Mouse (Mus musculus): Measurements from ENCODE around the gene Fgfr4. TPM values are rescaled to one million over a fixed set of nuclear protein-coding genes. Genes with fewer than 3 reads are reported as not detected.

The Fgfr4 gene
- polyA plus RNA-seq, 1 experiment, result 5.0 TPM

GRCm38 (mm10) chr13:55205448-55206205 is 53.2 kb downstream of the Fgfr4 start:
- 93% methylated on average over 6 of the region's 6 CpGs for WGBS
- DNase-seq (ENCODE audit: low read depth, low spot score), result no peak

GRCm38 (mm10) chr13:55208837-55209648 is 56.6 kb downstream of the Fgfr4 start:
- WGBS, result 86% methylated on average over 13 of the region's 13 CpGs
- DNase-seq (ENCODE audit: low read depth, low spot score), result no peak

GRCm38 (mm10) chr13:55209649-55210192 is 57.3 kb downstream of the Fgfr4 start, which contains the start of gene Nsd1:
Gene Nsd1 (plus strand): TSS chr13:55209782.
- 73% methylated on average over 31 of the region's 31 CpGs for WGBS
- no peak for DNase-seq (ENCODE audit: low read depth, low spot score)

GRCm38 (mm10) chr13:55210193-55210970 is 57.9 kb downstream of the Fgfr4 start:
- WGBS, result 22% methylated on average over 69 of the region's 77 CpGs
- DNase-seq (ENCODE audit: low read depth, low spot score), result no peak

- no peak for DNase-seq (ENCODE audit: low read depth, low spot score)
- WGBS, result 0% methylated on average over 17 of the region's 17 CpGs
Measured at GRCm38 (mm10) chr13:55210971-55211220, 58.5 kb downstream of the Fgfr4 start.

GRCm38 (mm10) chr13:55211221-55212010 is 59.0 kb downstream of the Fgfr4 start:
- under 1% methylated on average over 49 of the region's 93 CpGs for WGBS
- DNase-seq (ENCODE audit: low read depth, low spot score), result no peak

- 1% methylated on average over 12 of the region's 32 CpGs for WGBS
- DNase-seq (ENCODE audit: low read depth, low spot score), result no peak
Measured at GRCm38 (mm10) chr13:55212011-55212360, 59.5 kb downstream of the Fgfr4 start.

- DNase-seq (ENCODE audit: low read depth, low spot score), result no peak
- WGBS, result under 1% methylated on average over 58 of the region's 58 CpGs
Measured at GRCm38 (mm10) chr13:55212361-55213137, 60.1 kb downstream of the Fgfr4 start.

- DNase-seq (ENCODE audit: low read depth, low spot score), result no peak
- 53% methylated on average over 10 of the region's 10 CpGs for WGBS
Measured at GRCm38 (mm10) chr13:55213138-55213806, 60.8 kb downstream of the Fgfr4 start.

Other genes starting within 250 kb of the Fgfr4 start
- 2.7 and 4.1 TPM in 2 replicates for gene Unc5a, start 203.2 kb upstream of the Fgfr4 start, polyA plus RNA-seq (2012; rRNA removed)
- 1.8 and 2.6 TPM in 2 replicates for gene Hk3, start 131.3 kb upstream of the Fgfr4 start, polyA plus RNA-seq (2012; rRNA removed)
- gene Uimc1, start 52.3 kb upstream of the Fgfr4 start, polyA plus RNA-seq (2012; rRNA removed), result 5.2 and 5.4 TPM in 2 replicates
- 8.3 and 9.1 TPM in 2 replicates for gene Zfp346, start 47.3 kb upstream of the Fgfr4 start, polyA plus RNA-seq (2012; rRNA removed)
- gene Gm17617, start 19.1 kb upstream of the Fgfr4 start, polyA plus RNA-seq (2012; rRNA removed), result not detected in 2 replicates
- gene Nsd1, start 57.1 kb downstream of the Fgfr4 start, polyA plus RNA-seq (2012; rRNA removed), result 11.7 and 21.0 TPM in 2 replicates
- 778 and 779 TPM in 2 replicates for gene Prelid1, start 167.9 kb downstream of the Fgfr4 start, polyA plus RNA-seq (2012; rRNA removed)
- 85.0 and 92.2 TPM in 2 replicates for gene Rab24, start 169.3 kb downstream of the Fgfr4 start, polyA plus RNA-seq (2012; rRNA removed)
- 10.0 and 11.4 TPM in 2 replicates for gene Mxd3, start 177.2 kb downstream of the Fgfr4 start, polyA plus RNA-seq (2012; rRNA removed)
- gene Lman2, start 210.1 kb downstream of the Fgfr4 start, polyA plus RNA-seq (2012; rRNA removed), result 125 and 147 TPM in 2 replicates
- gene Rgs14, start 217.1 kb downstream of the Fgfr4 start, polyA plus RNA-seq (2012; rRNA removed), result 8.9 and 10.6 TPM in 2 replicates
- 1.0 and 1.4 TPM in 2 replicates for gene Slc34a1, start 245.5 kb downstream of the Fgfr4 start, polyA plus RNA-seq (2012; rRNA removed)